Mouse (Mus musculus) midbrain, embryonic 12.5 days (tissue): ENCODE results near the gene Zfp39. TPM values are rescaled to one million over a fixed set of nuclear protein-coding genes. Genes with fewer than 3 reads are reported as not detected.

Experiments
- ATAC-seq: fragments of 200-750 bp; cut with Nextera tagmentation; 2 replicates; pipeline ENCODE4 v1.8.0; 2017; ENCODE audit warnings: low read depth, moderate TSS enrichment, moderate library complexity; ENCODE audit not compliant: low FRiP score
- H3K27ac ChIP-seq: fragments of 300-500 bp; sonication (generic); replicated peaks from 2 replicates; pipeline ENCODE4 v1.5.1; 2016; ENCODE audit warnings: mild to moderate bottlenecking
- H3K27me3 ChIP-seq: fragments of 300-500 bp; sonication (generic); 2 replicates; pipeline ENCODE4 v1.6.1; 2016; ENCODE audit warnings: mild to moderate bottlenecking
- H3K36me3 ChIP-seq: fragments of 300-500 bp; sonication (generic); 2 replicates; pipeline ENCODE4 v1.6.1; 2016
- H3K4me1 ChIP-seq: fragments of 300-500 bp; sonication (generic); 2 replicates; pipeline ENCODE4 v1.6.1; 2016
- H3K4me2 ChIP-seq: fragments of 300-500 bp; sonication (generic); replicated peaks from 2 replicates; pipeline ENCODE4 v1.6.1; 2016; ENCODE audit warnings: mild to moderate bottlenecking, moderate library complexity
- H3K4me3 ChIP-seq: fragments of 300-500 bp; sonication (generic); 2 replicates; pipeline ENCODE4 v1.5.1; 2016; ENCODE audit warnings: mild to moderate bottlenecking
- H3K9ac ChIP-seq: fragments of 300-500 bp; sonication (generic); replicated peaks from 2 replicates; pipeline ENCODE4 v1.6.1; 2016; ENCODE audit warnings: mild to moderate bottlenecking, moderate library complexity
- H3K9me3 ChIP-seq: fragments of 300-500 bp; sonication (generic); 2 replicates; pipeline ENCODE4 v1.6.1; 2016; ENCODE audit warnings: mild to moderate bottlenecking
- WGBS: fragments of 180-500 bp; shearing (Covaris S2); methylation state at CpG from one replicate; pipeline ENCODE4 v1.1.7; 2016; 5-methylcytosine and 5-hydroxymethylcytosine counted together
- polyA plus RNA-seq: library from polyadenylated mRNA; unstranded; fragments of >200 nt; fragmentation: Nextera tagmentation; extraction: Ambion mirVana; gene quantifications from 2 replicates; pipeline ENCODE4 v1.2.1, GENCODE M21; 2016

Gene Zfp39
- polyA plus RNA-seq = 5.3 and 5.5 TPM in 2 replicates

- WGBS = under 1% methylated on average over 40 of the region's 40 CpGs
- Histone ChIP-seq H3K4me2 (peak within 1 kb of the TSS; percentile 71), H3K36me3 (peaks cover 18% of the 10 kb centered on the region), H3K4me1 (peaks cover 8% of the 10 kb centered on the region; the same call in 1 of the 2 replicates), H3K9me3 (no peaks in the 10 kb centered on the region), H3K27me3 (no peaks in the 10 kb centered on the region), H3K27ac (peak within 1 kb of the TSS; percentile 81), H3K9ac (peak within 1 kb of the TSS; percentile 84), H3K4me3 (peak within 1 kb of the TSS; percentile 77)
- ATAC-seq = peak; percentile 97
These were observed at the start of gene Zfp39 for GRCm38 (mm10) chr11:58903511-58904409. TSS of gene Zfp39 (minus strand) at chr11:58904225.

DNA sequence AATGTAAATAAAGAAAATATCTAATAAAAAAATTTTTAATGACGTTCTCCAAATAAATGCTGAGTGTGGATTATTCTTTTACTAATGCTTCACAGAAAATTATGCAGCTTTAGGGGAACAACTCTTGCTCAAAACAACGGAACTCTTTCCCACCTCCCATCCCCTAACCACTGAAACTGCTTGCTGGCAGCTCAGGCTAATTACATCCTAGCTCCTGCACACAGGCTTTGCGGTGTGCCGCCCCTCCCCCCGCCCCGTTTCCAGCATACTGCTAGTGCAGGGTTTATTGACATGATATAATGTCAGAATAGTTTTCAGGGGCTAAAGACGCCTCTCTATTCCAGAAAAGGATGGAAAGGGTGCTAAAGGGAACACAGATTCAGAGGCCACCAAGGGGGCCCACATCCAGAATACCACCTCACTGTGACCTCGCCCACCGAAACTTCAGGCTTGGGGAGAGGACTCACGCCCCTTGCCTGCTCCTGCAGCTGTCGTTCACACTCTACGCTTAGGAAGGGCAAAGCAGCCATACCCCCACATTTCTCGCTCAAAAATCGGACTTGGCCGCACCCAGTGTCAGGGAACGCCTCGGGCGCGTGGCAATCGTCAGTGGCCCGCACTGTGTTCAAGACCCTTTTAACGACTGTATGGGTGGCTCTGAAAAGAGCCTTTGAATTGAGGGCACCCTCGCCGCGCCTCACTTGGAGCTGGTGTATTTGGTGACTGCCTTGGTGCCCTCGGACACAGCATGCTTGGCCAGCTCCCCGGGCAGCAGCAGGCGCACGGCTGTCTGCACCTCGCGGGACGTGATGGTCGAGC lies 49.5 kb upstream of the Zfp39 start:
- peaks cover 10% of the 10 kb centered on the region for H3K27me3 ChIP-seq
- H3K4me3 ChIP-seq = peak overlapping the region; percentile 58
- H3K36me3 ChIP-seq = 0 out of 2 replicates have a peak, but pooled peaks cover 10% of the 10 kb centered on the region
- H3K4me2 ChIP-seq = peak overlapping the region; percentile 94
- H3K4me1 ChIP-seq = peaks cover 45% of the 10 kb centered on the region
- H3K9me3 ChIP-seq = no peaks in the 10 kb centered on the region
- peak; percentile 8 for ATAC-seq
- peak overlapping the region; percentile 99 for H3K27ac ChIP-seq
- H3K9ac ChIP-seq = peak overlapping the region; percentile 94
- 1% methylated on average over 33 of the region's 33 CpGs for WGBS

GRCm38 (mm10) chr11:58951210-58951609 lies 47.2 kb upstream of the Zfp39 start:
- Histone ChIP-seq H3K9ac (no peak overlapping the region), H3K4me2 (peak overlapping the region; percentile 58)

GRCm38 (mm10) chr11:58949480-58950431 lies 45.7 kb upstream of the Zfp39 start:
- WGBS = 4% methylated on average over 20 of the region's 20 CpGs
- Histone ChIP-seq H3K9ac (peak overlapping the region; percentile 97), H3K4me2 (peak overlapping the region; percentile 58), H3K4me1 (peaks cover 26% of the 10 kb centered on the region), H3K4me3 (peak overlapping the region; percentile 68), H3K9me3 (no peaks in the 10 kb centered on the region), H3K27me3 (no peaks in the 10 kb centered on the region), H3K27ac (peak overlapping the region; percentile 99), H3K36me3 (no peaks in the 10 kb centered on the region)
- peak; percentile 53 for ATAC-seq

More at GRCm38 (mm10) chr11:58951210-58951609, 47.2 kb upstream of the Zfp39 start:
- H3K9me3 ChIP-seq = no peaks in the 10 kb centered on the region
- H3K36me3 ChIP-seq = no peaks in the 10 kb centered on the region
- peak overlapping the region; percentile 99 for H3K27ac ChIP-seq
- WGBS = 65% methylated on average over 5 of the region's 5 CpGs
- ATAC-seq = no peak
- H3K27me3 ChIP-seq = no peaks in the 10 kb centered on the region
- H3K4me3 ChIP-seq = no peak overlapping the region
- peaks cover 31% of the 10 kb centered on the region for H3K4me1 ChIP-seq

DNA sequence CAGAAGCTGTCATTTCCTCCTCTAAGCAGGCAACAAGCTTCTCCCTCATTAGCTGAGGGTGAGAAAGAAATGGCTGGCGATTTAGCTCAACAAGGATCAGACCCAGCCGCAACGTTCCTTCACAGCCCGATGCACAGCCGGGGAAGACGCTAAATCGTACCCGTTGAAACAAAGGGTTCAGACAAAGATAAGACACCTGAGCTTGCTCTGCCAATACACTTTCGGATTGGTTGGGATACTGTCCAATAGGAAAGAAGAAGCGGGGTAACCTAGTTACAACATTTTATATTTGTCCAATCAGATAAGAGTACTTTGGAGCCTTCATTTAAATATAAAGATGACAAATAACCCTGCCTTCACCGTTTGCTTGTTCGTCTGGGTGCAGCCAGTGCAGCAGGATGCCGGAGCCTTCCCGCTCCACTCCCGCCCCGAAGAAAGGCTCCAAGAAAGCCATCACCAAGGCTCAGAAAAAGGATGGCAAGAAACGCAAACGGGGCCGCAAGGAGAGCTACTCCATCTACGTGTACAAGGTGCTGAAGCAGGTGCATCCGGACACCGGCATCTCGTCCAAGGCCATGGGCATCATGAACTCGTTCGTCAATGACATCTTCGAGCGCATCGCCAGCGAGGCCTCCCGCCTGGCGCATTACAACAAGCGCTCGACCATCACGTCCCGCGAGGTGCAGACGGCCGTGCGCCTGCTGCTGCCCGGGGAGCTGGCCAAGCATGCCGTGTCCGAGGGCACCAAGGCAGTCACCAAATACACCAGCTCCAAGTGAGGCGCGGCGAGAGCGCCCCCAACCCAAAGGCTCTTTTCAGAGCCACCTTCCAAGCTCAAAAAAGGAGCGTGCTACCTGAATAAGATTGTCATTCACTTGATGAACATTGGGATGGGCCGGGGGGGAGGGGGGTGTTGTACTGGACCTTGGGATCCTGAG lies 44.8 kb upstream of the Zfp39 start, which contains the start of gene Hist3h2ba:
TSS of gene Hist3h2ba (plus strand) at position 379 of the 938 bp plus-strand sequence.
- no peaks in the 10 kb centered on the region; the same call in 1 of the 2 replicates for H3K27me3 ChIP-seq
- H3K4me1 ChIP-seq = peaks cover 26% of the 10 kb centered on the region
- H3K4me2 ChIP-seq = peak within 1 kb of the TSS; percentile 58
- H3K36me3 ChIP-seq = no peaks in the 10 kb centered on the region
- peak; percentile 89 for ATAC-seq
- peak within 1 kb of the TSS; percentile 99 for H3K27ac ChIP-seq
- under 1% methylated on average over 42 of the region's 48 CpGs for WGBS
- H3K4me3 ChIP-seq = peak within 1 kb of the TSS; percentile 68
- no peaks in the 10 kb centered on the region for H3K9me3 ChIP-seq
- H3K9ac ChIP-seq = peak within 1 kb of the TSS; percentile 97

- Histone ChIP-seq H3K4me1 (peaks cover 21% of the 10 kb centered on the region), H3K9ac (peak overlapping the region; percentile 71), H3K9me3 (no peaks in the 10 kb centered on the region), H3K4me3 (peak overlapping the region; percentile 68), H3K4me2 (peak overlapping the region; percentile 58), H3K27me3 (no peaks in the 10 kb centered on the region; the same call in 1 of the 2 replicates), H3K36me3 (no peaks in the 10 kb centered on the region), H3K27ac (peak overlapping the region; percentile 99)
- ATAC-seq = peak; percentile 64
- 17% methylated on average over 23 of the region's 23 CpGs for WGBS
These were observed 43.9 kb upstream of the Zfp39 start for GRCm38 (mm10) chr11:58947798-58948528.

GRCm38 (mm10) chr11:58947306-58947705 lies 43.3 kb upstream of the Zfp39 start:
- 82% methylated on average over 3 of the region's 3 CpGs for WGBS
- peak overlapping the region; percentile 99 for H3K27ac ChIP-seq
- peak overlapping the region; percentile 24; the same call in 1 of the 2 replicates for H3K9ac ChIP-seq
- H3K27me3 ChIP-seq = no peaks in the 10 kb centered on the region; the same call in 1 of the 2 replicates
- peaks cover 18% of the 10 kb centered on the region for H3K4me1 ChIP-seq
- peak overlapping the region; percentile 58; the same call in 1 of the 2 replicates for H3K4me2 ChIP-seq
- H3K9me3 ChIP-seq = no peaks in the 10 kb centered on the region
- no peak overlapping the region for H3K4me3 ChIP-seq
- no peaks in the 10 kb centered on the region for H3K36me3 ChIP-seq
- ATAC-seq = no peak

GRCm38 (mm10) chr11:58944136-58944535 lies 40.1 kb upstream of the Zfp39 start:
- WGBS = 82% methylated on average over 5 of the region's 5 CpGs
- ATAC-seq = no peak
- peaks cover 11% of the 10 kb centered on the region for H3K4me1 ChIP-seq
- no peaks in the 10 kb centered on the region for H3K36me3 ChIP-seq
- no peak overlapping the region for H3K27ac ChIP-seq
- H3K9ac ChIP-seq = no peak overlapping the region
- no peaks in the 10 kb centered on the region for H3K9me3 ChIP-seq
- no peak overlapping the region for H3K4me3 ChIP-seq
- no peak overlapping the region for H3K4me2 ChIP-seq
- H3K27me3 ChIP-seq = no peaks in the 10 kb centered on the region; the same call in 1 of the 2 replicates

DNA sequence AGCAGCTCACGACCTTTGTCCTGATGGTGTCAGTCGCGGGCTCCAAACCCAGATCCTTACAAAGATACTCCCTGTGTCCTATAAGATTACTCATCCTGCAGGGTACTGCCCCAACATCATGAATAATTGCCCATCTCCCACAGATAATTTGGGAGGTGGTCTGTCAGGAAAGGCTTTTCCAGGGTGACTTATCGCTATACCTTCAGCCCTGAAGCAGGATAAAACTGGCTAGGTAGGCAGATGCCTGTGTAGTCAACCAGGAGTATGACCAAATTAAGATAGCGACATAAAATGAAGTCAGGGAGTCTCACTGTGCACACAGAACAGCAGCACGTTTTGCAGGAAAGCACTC lies 35.0 kb upstream of the Zfp39 start:
- Histone ChIP-seq H3K27ac (peak overlapping the region; percentile 92), H3K9me3 (no peaks in the 10 kb centered on the region), H3K9ac (peak overlapping the region; percentile 99), H3K4me2 (peak overlapping the region; percentile 91), H3K36me3 (peaks cover 24% of the 10 kb centered on the region), H3K4me3 (peak overlapping the region; percentile 97), H3K4me1 (peaks cover 24% of the 10 kb centered on the region), H3K27me3 (no peaks in the 10 kb centered on the region; the same call in 1 of the 2 replicates)
- 17% methylated on average over 6 of the region's 6 CpGs for WGBS
- ATAC-seq = no peak; the same call in 1 of the 2 replicates
